ENCODE assay signal across 10 mouse cellular contexts in genomic region chr2:84474651-84475050, GRCm38 (mm10). TPM values are rescaled to one million over a fixed set of nuclear protein-coding genes. Genes with fewer than 3 reads are reported as not detected.
DNase-seq lines count a peak whose midpoint lies in the region; ATAC-seq and TF ChIP-seq lines count a peak whose summit lies in the region.
"Had no signal": no experiment of that assay in that cellular context is flagged by ENCODE, and none has a peak within 500 bp of the region (broad histone marks: within the 10 kb centered on the region; RNA-seq: fewer than 3 reads in every experiment).

No protein-coding gene starts in this region.

- no peaks in the 10 kb centered on the region for H3K9me3 ChIP-seq in lung, embryonic 16.5 days (ENCODE audit: control insufficient read depth, low read length)
- H3K9me3 ChIP-seq in forebrain, postnatal 0 days (ENCODE audit: low read length), result no peaks in the 10 kb centered on the region
- H3K9me3 ChIP-seq: embryonic facial prominence, embryonic 13.5 days had no signal

- DNase-seq in lung, adult 2 months, result no peak
- DNase-seq in adrenal gland, adult 8-10 months, result peak; percentile 64
- DNase-seq in heart, adult 2 months, result peak; percentile 38 to 39
- peak; percentile 31 for DNase-seq in mesoderm, embryonic 11.5 days (ENCODE audit: low read depth, low spot score)
- DNase-seq in forebrain, postnatal 0 days, result no peak
- DNase-seq in layer of hippocampus, adult 8-10 months (ENCODE audit: low spot score in 2 of 2), result no peak
- DNase-seq: gastrocnemius, adult 2 months had no signal

- H3K9ac ChIP-seq in lung, embryonic 16.5 days (ENCODE audit: low read length), result 0 out of 2 replicates have a peak overlapping the region, but pooled peaks have one; percentile 11
- H3K9ac ChIP-seq in heart, adult 2 months (ENCODE audit: low read depth, low read length), result peak overlapping the region; percentile 50; the same call in 1 of the 2 replicates
- no peak overlapping the region for H3K9ac ChIP-seq in forebrain, postnatal 0 days
- H3K9ac ChIP-seq: embryonic facial prominence, embryonic 13.5 days had no signal

- H3K36me3 ChIP-seq in lung, embryonic 16.5 days (ENCODE audit: control insufficient read depth, insufficient read depth, low read length), result peaks cover 8% of the 10 kb centered on the region; the same call in 1 of the 2 replicates
- peaks cover 13% of the 10 kb centered on the region for H3K36me3 ChIP-seq in heart, adult 2 months (ENCODE audit: control insufficient read depth, insufficient read depth, low read length)
- H3K36me3 ChIP-seq in forebrain, postnatal 0 days (ENCODE audit: insufficient read depth), result no peaks in the 10 kb centered on the region
- H3K36me3 ChIP-seq: embryonic facial prominence, embryonic 13.5 days had no signal

- no peaks in the 10 kb centered on the region for H3K27me3 ChIP-seq in lung, embryonic 16.5 days (ENCODE audit: control insufficient read depth, insufficient read depth, low read depth, low read length)
- H3K27me3 ChIP-seq in heart, adult 2 months (ENCODE audit: control insufficient read depth, insufficient read depth, low read length), result no peaks in the 10 kb centered on the region
- H3K27me3 ChIP-seq in forebrain, postnatal 0 days (ENCODE audit: insufficient read depth, low read length), result no peaks in the 10 kb centered on the region
- H3K27me3 ChIP-seq: embryonic facial prominence, embryonic 13.5 days had no signal

- 10% methylated on average over 6 of the region's 6 CpGs for WGBS in lung, embryonic 16.5 days
- WGBS in lung, adult 2 months, result 30% methylated on average over 6 of the region's 6 CpGs
- 9% methylated on average over 6 of the region's 6 CpGs for WGBS in heart, adult 2 months
- 8% methylated on average over 6 of the region's 6 CpGs for WGBS in forebrain, postnatal 0 days

- H3K79me2 ChIP-seq in heart, adult 2 months (replicated peaks; ENCODE audit: control insufficient read depth, insufficient read depth, low read length), result 0 out of 2 replicates have a peak, but pooled peaks cover 1% of the 10 kb centered on the region

- H3K4me1 ChIP-seq in lung, embryonic 16.5 days (replicated peaks; ENCODE audit: control insufficient read depth, insufficient read depth, low read length), result peaks cover 7% of the 10 kb centered on the region; the same call in 1 of the 2 replicates
- H3K4me1 ChIP-seq in lung, adult 2 months (ENCODE audit: control insufficient read depth, insufficient read depth, low read length), result peaks cover 5% of the 10 kb centered on the region
- peaks cover 12% of the 10 kb centered on the region for H3K4me1 ChIP-seq in heart, adult 2 months (ENCODE audit: control insufficient read depth, insufficient read depth, low read length)
- no peaks in the 10 kb centered on the region for H3K4me1 ChIP-seq in forebrain, postnatal 0 days (ENCODE audit: insufficient read depth)
- H3K4me1 ChIP-seq: embryonic facial prominence, embryonic 13.5 days had no signal

- intact Hi-C loops in heart, adult 2 months (cut with DNase I), result no loop called here

- H3K4me3 ChIP-seq in lung, embryonic 16.5 days (ENCODE audit: low read length), result no peak overlapping the region
- no peak overlapping the region for H3K4me3 ChIP-seq in lung, adult 2 months (replicated peaks; ENCODE audit: extremely low read depth, low read depth, low read length)
- H3K4me3 ChIP-seq in heart, adult 2 months, result no peak overlapping the region
- no peak overlapping the region for H3K4me3 ChIP-seq in forebrain, postnatal 0 days (ENCODE audit: low read depth, low read length)
- H3K4me3 ChIP-seq: embryonic facial prominence, embryonic 13.5 days; gastrocnemius, adult 2 months had no signal

- TF ChIP-seq POLR2A in lung, adult 2 months (IDR thresholded peaks at IDR 0.05; ENCODE audit: borderline replicate concordance, extremely low read depth, low read depth, low read length), result no peak
- 0 out of 2 replicates have a peak, but pooled peaks have one; percentile 33 for TF ChIP-seq POLR2A in heart, adult 2 months (IDR thresholded peaks at IDR 0.05; ENCODE audit: insufficient read depth, low read depth, low read length)

- no peak for TF ChIP-seq CTCF in lung, adult 2 months (IDR thresholded peaks at IDR 0.05; ENCODE audit: insufficient read depth, low read length)
- TF ChIP-seq CTCF in heart, adult 2 months (IDR thresholded peaks at IDR 0.05), result no peak
- TF ChIP-seq CTCF in forebrain, postnatal 0 days (IDR thresholded peaks at IDR 0.05; ENCODE audit: low read depth), result no peak

- ATAC-seq in lung, embryonic 16.5 days (ENCODE audit: low read depth), result no peak
- no peak for ATAC-seq in forebrain, postnatal 0 days

- peak; percentile 69; the same call in 1 of the 2 replicates for TF ChIP-seq EP300 in heart, adult 2 months (IDR thresholded peaks at IDR 0.05; ENCODE audit: insufficient read depth, low read depth, low read length)

- H3K4me2 ChIP-seq in lung, embryonic 16.5 days (ENCODE audit: low read depth, low read length), result no peak overlapping the region
- H3K4me2 ChIP-seq in forebrain, postnatal 0 days (ENCODE audit: low read depth), result no peak overlapping the region

- H3K27ac ChIP-seq in lung, embryonic 16.5 days (ENCODE audit: low read length), result peak overlapping the region; percentile 5
- H3K27ac ChIP-seq in heart, adult 2 months, result peak overlapping the region; percentile 68
- H3K27ac ChIP-seq in forebrain, postnatal 0 days (ENCODE audit: low read depth, low read length), result no peak overlapping the region
- H3K27ac ChIP-seq: embryonic facial prominence, embryonic 13.5 days; gastrocnemius, adult 2 months had no signal

RNA-seq across cellular contexts. Expression of gene Tfpi, which starts 1.9 kb away (rescaled TPM):
- polyA plus RNA-seq in lung, embryonic 16.5 days (2015; fragmentation: Nextera tagmentation; extraction: Ambion mirVana), result 63.6 and 64.9 TPM in 2 replicates
- 6.2 and 10.5 TPM in 2 replicates for polyA plus RNA-seq in lung, adult 2 months (2012; rRNA removed)
- total RNA-seq in adrenal gland, adult 8-10 months (2022), result 10 to 100 TPM; 49.3 to 79.9 (median 60.1) TPM
- total RNA-seq in heart, adult 2 months (2021), result 10 to 100 TPM; 54.1 to 56.9 TPM
- 19.9 and 56.8 TPM in 2 replicates for polyA plus RNA-seq in heart, adult 2 months (2012; rRNA removed)
- total RNA-seq in forebrain, postnatal 0 days (2014; rRNA removed), result 11.6 and 16.2 TPM in 2 replicates
- 11.4 and 11.7 TPM in 2 replicates for polyA plus RNA-seq in forebrain, postnatal 0 days (2015; fragmentation: Nextera tagmentation; extraction: Ambion mirVana)
- 1 to 10 TPM; 3.2 to 5.1 (median 4.4) TPM for total RNA-seq in layer of hippocampus, adult 8-10 months (2022)

RNA-seq across cellular contexts. Expression of gene Calcrl, which starts 49.4 kb away (rescaled TPM):
- 110 and 111 TPM in 2 replicates for polyA plus RNA-seq in lung, embryonic 16.5 days (2015; fragmentation: Nextera tagmentation; extraction: Ambion mirVana)
- 128 and 192 TPM in 2 replicates for polyA plus RNA-seq in lung, adult 2 months (2012; rRNA removed)
- 10 to 100 TPM; 15.8 to 27.4 (median 24.1) TPM for total RNA-seq in adrenal gland, adult 8-10 months (2022)
- 10 to 100 TPM; 23.2 to 25.6 TPM for total RNA-seq in heart, adult 2 months (2021)
- 8.2 and 13.9 TPM in 2 replicates for polyA plus RNA-seq in heart, adult 2 months (2012; rRNA removed)
- 12.5 and 14.1 TPM in 2 replicates for total RNA-seq in forebrain, postnatal 0 days (2014; rRNA removed)
- polyA plus RNA-seq in forebrain, postnatal 0 days (2015; fragmentation: Nextera tagmentation; extraction: Ambion mirVana), result 3.9 and 6.1 TPM in 2 replicates
- 10 to 100 TPM in 2 of 4 experiments, 1 to 10 TPM in 2; 9.6 to 12.6 (median 10.4) TPM for total RNA-seq in layer of hippocampus, adult 8-10 months (2022)
- total RNA-seq: MEL had no signal

Comparison
In these comparisons a context has a peak if more than half of its experiments do, and no peak if none do; other contexts are left out.
1. DNase-seq: peak in adrenal gland, adult 8-10 months (single experiment), heart, adult 2 months (2 of 2) and mesoderm, embryonic 11.5 days (single experiment); none in lung, adult 2 months (single experiment), forebrain, postnatal 0 days (single experiment) and layer of hippocampus, adult 8-10 months (0 of 2).